Mouse (Mus musculus) erythroblast, embryonic 14.5 days (primary cell): Measurements from ENCODE around the gene Clptm1.

Experiments
- GATA1 ChIP-seq: IDR thresholded peaks from 2 replicates; pipeline ENCODE4 v1.6.1; 2012; ENCODE audit warnings: low read length, inconsistent platforms, mixed read lengths
- TAL1 ChIP-seq: IDR thresholded peaks from 3 replicates; pipeline ENCODE4 v1.6.1; 2012; ENCODE audit warnings: low read length, inconsistent platforms, mixed read lengths

DNA sequence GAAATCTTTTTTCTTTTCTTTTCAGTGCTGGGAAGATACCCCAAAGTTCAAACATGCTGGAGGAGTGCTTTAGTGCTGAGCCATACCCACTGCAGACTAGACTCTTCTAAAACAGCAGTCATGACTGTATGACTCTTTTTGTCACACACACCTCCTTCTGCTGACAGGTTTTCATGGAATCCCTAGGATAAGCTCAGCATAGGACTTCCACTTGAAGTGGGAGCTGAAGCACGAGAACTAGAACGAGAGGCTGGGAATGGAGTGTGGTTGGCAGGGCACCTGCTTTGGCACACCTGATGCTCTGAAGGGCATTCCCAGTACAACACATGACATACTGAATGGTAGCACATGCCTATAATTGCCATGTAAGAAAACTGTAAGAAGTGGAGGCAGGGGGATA, 12.2 kb downstream of the Clptm1 start:
- TF ChIP-seq TAL1 (no peak), GATA1 (no peak)
